ENCODE assay signal across 8 mouse cellular contexts in genomic region chr8:112097883-112098635, GRCm38 (mm10).
DNase-seq lines count a peak whose midpoint lies in the region; ATAC-seq and TF ChIP-seq lines count a peak whose summit lies in the region.

No protein-coding gene starts in this region.

- H3K27me3 ChIP-seq in heart, adult 2 months (ENCODE audit: control insufficient read depth, insufficient read depth, low read length) = no peaks in the 10 kb centered on the region
- H3K27me3 ChIP-seq in lung, embryonic 15.5 days = no peaks in the 10 kb centered on the region
- H3K27me3 ChIP-seq in intestine, embryonic 15.5 days (replicated peaks) = no peaks in the 10 kb centered on the region

- DNase-seq in adrenal gland, postnatal 14 days = peak; percentile 65
- peak; percentile 19 for DNase-seq in cerebellum, adult 9-11 months
- DNase-seq in heart, adult 2 months = peak; percentile 40 to 72
- peak; percentile 48 for DNase-seq in kidney, adult 9 months
- DNase-seq in right cerebral cortex, postnatal 25 days = peak; percentile 20
- DNase-seq in c-Kit-positive CD71-positive TER-119-positive erythroid progenitor cells, embryonic 14.5 days (ENCODE audit: low spot score) = no peak

- no peak for TF ChIP-seq CTCF in heart, adult 2 months (IDR thresholded peaks at IDR 0.05)

- peak; percentile 92 for ATAC-seq in lung, embryonic 15.5 days (ENCODE audit: borderline replicate concordance, extremely low read depth, low FRiP score, low TSS enrichment)
- ATAC-seq in intestine, embryonic 15.5 days = no peak

- no peak for TF ChIP-seq EP300 in heart, adult 2 months (IDR thresholded peaks at IDR 0.05; ENCODE audit: insufficient read depth, low read depth, low read length)

- no peak overlapping the region for H3K9ac ChIP-seq in heart, adult 2 months (ENCODE audit: low read depth, low read length)
- H3K9ac ChIP-seq in lung, embryonic 15.5 days = no peak overlapping the region
- H3K9ac ChIP-seq in intestine, embryonic 15.5 days = no peak overlapping the region

- H3K4me2 ChIP-seq in lung, embryonic 15.5 days = 0 out of 2 replicates have a peak overlapping the region, but pooled peaks have one; percentile 26
- no peak overlapping the region for H3K4me2 ChIP-seq in intestine, embryonic 15.5 days (replicated peaks)

- H3K4me3 ChIP-seq in heart, adult 2 months = no peak overlapping the region
- no peak overlapping the region for H3K4me3 ChIP-seq in lung, embryonic 15.5 days
- no peak overlapping the region for H3K4me3 ChIP-seq in intestine, embryonic 15.5 days (replicated peaks)

- no peak for TF ChIP-seq POLR2A in heart, adult 2 months (IDR thresholded peaks at IDR 0.05; ENCODE audit: insufficient read depth, low read depth, low read length)

- no peaks in the 10 kb centered on the region for H3K4me1 ChIP-seq in heart, adult 2 months (ENCODE audit: control insufficient read depth, insufficient read depth, low read length)
- no peaks in the 10 kb centered on the region for H3K4me1 ChIP-seq in lung, embryonic 15.5 days
- H3K4me1 ChIP-seq in intestine, embryonic 15.5 days (replicated peaks) = no peaks in the 10 kb centered on the region

- no peaks in the 10 kb centered on the region for H3K9me3 ChIP-seq in lung, embryonic 15.5 days
- H3K9me3 ChIP-seq in intestine, embryonic 15.5 days = no peaks in the 10 kb centered on the region

- WGBS in heart, adult 2 months = 69% methylated on average over 10 of the region's 10 CpGs
- 65% methylated on average over 10 of the region's 10 CpGs for WGBS in lung, embryonic 15.5 days
- WGBS in intestine, embryonic 15.5 days = 85% methylated on average over 10 of the region's 10 CpGs

- H3K79me2 ChIP-seq in heart, adult 2 months (replicated peaks; ENCODE audit: control insufficient read depth, insufficient read depth, low read length) = no peaks in the 10 kb centered on the region

- intact Hi-C loops in heart, adult 2 months (cut with DNase I) = no loop called here

- peak overlapping the region; percentile 86 for H3K27ac ChIP-seq in heart, adult 2 months
- H3K27ac ChIP-seq in lung, embryonic 15.5 days = peak overlapping the region; percentile 61
- no peak overlapping the region for H3K27ac ChIP-seq in intestine, embryonic 15.5 days

- no peaks in the 10 kb centered on the region for H3K36me3 ChIP-seq in heart, adult 2 months (ENCODE audit: control insufficient read depth, insufficient read depth, low read length)
- H3K36me3 ChIP-seq in lung, embryonic 15.5 days = no peaks in the 10 kb centered on the region
- no peaks in the 10 kb centered on the region for H3K36me3 ChIP-seq in intestine, embryonic 15.5 days
